Mouse (Mus musculus): ENCODE data around the gene Gjb1.

Gene Gjb1

DNA sequence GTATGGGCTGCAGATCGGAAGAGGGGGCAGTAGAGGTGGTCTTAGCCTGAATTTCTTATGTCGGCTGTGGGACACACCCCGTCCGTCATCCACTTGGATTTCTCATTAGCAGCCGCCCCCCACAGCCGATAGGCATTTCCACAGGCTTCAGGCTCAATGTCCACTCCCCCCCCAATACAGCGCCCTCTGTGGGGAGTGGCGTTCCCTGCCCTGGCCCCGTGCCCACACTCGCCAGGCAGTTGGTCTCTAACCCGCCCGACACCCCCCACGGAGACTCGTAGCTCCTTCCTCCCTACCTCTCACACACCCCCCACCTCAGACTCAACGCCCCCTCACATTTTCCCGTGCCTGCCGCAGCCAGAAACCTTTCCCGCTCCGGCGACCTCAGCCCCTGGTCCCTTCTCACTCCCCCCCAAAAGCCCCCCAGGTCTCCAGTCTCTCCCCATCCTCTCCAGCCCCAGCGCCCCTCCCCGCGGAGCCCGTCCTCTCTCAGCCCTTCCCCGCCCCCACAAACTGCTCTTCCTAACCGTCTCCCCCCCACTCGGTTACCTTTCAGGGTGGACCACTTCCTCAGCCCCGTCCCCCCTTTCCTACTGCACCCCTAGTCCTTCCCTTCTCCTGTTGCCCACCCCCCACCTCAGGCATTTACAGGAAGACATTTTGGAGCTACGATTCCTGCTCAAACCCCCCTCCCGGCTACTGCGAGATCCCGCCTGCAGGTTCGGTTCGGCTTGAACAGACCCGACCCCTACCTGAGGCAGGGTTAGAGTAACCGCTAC, 43.0 kb downstream of the Gjb1 start:
- peak; percentile 66 for DNase-seq

DNA sequence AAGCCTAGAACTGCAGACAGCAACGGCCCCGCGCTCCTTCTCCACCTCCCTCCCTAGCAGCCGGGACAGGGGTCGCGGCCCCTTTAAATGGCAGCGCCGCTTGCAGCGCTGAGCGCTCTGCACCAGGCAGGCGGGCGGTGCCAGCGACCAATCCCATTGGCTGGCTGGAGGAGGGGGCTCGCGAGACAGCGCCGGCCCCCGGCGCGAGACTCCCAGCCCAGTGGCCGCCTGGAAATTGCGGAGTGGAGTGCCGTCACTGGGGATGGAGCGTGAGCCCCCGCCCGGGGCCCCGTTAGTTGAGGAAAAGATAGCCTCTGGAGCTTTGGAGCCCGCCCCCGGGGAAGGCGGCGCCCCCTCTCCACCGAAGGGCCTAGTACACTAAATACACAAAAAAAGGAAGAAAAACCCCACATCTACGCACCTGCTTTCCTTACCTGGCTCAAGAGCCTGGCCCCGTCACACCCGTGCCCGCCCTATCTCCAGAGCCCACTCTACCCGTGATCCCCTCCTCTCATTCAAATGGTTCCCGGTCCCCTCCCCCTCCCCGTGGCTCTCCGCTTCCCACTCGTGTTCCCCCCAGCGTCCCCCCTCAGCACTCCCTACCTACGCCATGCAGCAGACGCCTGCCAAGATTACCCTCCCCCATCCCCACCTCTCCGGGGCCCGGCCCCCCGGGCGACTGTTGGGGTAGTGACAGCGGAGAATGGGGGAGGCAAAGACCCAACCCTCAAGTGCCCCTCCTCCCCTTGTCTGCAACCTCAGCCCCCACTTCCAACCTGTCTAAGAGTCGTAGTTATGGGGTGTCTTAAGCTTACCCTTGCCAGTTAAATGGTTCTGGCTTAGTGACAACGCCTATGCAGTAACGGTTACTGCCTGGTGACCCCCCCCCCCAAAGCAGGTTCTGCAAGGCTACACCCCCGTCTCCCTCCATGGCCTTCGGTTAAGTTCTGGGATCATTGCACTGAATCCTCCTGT, 43.8 kb downstream of the Gjb1 start:
- peak; percentile 89 for DNase-seq

DNA sequence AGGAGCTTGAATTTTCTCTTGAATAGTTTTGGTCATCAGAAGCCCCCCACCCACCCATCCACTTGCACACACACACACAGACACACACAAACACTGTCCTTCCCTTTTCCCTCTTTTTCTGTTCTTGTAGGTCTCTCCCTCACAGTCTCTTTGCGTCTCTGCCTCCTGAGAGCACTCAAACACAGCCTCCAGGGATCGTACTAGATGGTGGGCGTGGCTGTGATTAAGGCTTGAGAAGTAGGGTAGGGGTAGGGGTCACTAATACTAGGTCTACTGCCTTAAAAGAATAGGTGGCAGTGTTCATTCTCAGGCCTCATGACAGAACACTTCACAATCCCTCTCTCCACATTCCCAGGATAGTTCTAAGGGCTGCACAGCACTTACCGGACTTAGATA, 44.5 kb downstream of the Gjb1 start, which contains the start of gene Zmym3:
TSS of gene Zmym3 (minus strand) at position 150 of the 396 bp plus-strand sequence.
- DNase-seq = peak; percentile 5

DNA sequence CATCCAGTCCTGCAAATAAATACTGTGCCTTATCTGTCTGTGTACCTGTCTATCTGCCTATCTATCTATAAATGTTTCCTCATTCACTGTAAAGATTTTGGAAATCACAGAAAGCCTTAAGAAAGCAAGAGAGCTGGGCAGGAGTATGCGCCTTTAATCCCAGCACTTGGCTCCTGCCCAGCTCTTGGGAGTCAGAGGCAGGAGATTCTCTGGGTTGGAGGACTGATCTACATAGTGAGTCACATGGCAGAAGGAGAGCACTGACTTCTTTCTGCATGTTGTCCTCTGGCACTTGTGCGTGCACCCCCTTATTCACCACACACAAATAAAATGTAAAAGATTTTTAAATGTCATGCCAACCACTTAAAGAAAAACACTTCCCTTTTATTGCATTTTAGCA, 47.3 kb downstream of the Gjb1 start:
- DNase-seq = no peak

DNA sequence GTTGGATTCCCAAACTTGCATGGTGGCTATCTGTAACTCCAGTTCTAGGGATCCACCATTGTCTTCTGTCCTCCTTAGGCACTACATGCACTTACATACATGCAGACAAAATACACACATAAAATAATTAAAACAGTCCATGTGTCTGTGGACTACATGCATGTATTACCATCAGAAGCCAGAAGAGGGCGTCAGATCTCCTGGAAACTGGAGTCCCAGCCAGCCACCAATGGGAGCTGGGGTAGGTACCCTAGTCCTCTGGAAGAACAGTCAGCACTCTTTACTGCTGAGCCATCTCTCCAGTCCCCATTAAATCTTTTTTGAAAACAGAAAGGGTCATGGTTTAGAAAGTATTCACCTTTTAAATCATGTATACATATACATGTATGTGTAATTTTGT, 51.6 kb downstream of the Gjb1 start:
- peak; percentile 24 for DNase-seq

DNA sequence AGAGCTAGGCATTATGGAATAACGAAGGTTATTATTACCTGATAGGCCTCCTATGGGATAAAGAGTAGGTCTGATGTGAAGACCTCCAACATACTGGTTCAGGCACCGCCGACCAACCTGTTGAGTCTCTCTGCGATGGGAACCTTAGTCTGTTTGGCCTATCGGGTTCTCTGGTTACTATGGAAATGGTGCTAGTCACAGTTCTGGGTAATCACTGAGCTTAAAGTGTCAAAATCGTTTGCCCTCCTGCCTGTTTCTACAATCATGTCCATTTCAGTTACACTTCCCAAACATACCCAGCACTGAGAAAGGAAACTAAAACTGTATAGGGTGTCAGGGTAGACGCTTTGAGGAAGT, 52.6 kb downstream of the Gjb1 start:
- no peak for DNase-seq

DNA sequence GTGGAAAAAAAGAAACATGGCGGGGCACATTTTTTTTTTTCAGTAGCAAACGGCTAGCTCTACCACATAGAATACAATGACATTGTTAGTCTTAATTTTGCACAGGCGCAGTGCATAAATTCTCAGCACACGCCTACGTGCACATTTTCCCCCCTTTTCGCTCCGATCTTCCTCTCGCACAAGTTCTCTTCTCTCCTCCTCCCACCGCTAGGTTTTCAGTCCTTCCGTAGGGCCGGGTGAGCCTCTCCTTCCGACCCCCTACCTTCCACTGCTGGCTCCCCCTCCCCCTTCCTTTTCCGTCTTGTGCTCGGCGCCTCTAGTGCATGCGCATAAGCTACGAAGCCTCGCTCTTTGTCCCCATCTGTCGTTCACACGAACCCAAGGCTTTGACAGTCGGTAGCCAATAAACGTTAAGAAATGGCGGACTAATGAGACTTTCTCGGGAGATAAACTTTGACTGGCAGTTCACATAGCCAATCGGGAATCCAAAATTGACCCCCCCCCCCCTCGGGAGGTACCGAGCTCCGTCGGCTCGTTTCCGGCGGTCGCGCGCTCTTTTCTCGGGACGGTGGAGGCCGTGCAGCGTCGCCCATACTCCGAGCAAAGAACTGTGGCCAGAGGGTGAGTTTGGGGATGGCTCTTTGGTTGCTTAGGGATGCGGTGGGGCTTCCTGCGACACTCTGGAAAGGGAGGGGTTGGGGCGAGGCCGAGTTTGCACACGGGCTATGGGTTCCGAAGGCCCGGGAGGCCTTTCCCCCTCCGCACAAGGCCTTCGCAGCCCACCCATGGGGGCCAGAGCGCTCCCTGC, 53.2 kb downstream of the Gjb1 start, which contains the start of gene Nono:
TSS of gene Nono (plus strand) at position 177 of the 808 bp plus-strand sequence.
- DNase-seq = peak; percentile 91

DNA sequence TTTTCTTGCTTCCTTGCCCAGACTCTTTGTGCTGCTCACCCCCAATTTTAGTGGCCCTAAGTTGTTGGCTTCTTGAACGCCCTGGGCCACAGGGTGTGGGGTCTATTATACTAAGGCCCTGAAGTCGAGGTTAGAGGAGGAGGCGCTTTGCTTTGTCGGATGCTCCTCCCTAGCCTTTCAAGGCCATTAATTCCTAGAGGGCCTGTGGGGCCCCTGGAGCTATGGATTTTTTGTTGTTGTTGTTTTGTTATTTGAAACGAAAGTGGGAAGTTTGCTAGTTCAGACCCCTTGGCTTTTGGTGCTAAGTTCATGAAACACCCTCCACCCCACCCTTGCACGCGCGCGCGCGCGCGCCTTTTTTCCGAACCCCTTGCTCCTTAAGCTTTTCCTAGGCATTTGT, 53.8 kb downstream of the Gjb1 start:
- peak; percentile 31 for DNase-seq
